Mouse (Mus musculus): ENCODE results near the gene Ppp1r9a. TPM values are rescaled to one million over a fixed set of nuclear protein-coding genes. Genes with fewer than 3 reads are reported as not detected.

Gene Ppp1r9a
- polyA plus RNA-seq, 1 experiment = 0.04 TPM

- no peaks in the 10 kb centered on the region for H3K27me3 ChIP-seq (ENCODE audit: control insufficient read depth, insufficient read depth, insufficient read length)
- H3K79me3 ChIP-seq (ENCODE audit: low read depth) = no peaks in the 10 kb centered on the region
- no peaks in the 10 kb centered on the region for H3K36me3 ChIP-seq (ENCODE audit: control insufficient read depth, insufficient read depth)
- H3K79me2 ChIP-seq (ENCODE audit: control insufficient read depth, insufficient read depth) = no peaks in the 10 kb centered on the region
- H3ac ChIP-seq (ENCODE audit: control insufficient read depth, insufficient read length, low read depth) = no peak overlapping the region
- H3K4me3 ChIP-seq (ENCODE audit: insufficient read depth, poor library complexity, severe bottlenecking) = no peak overlapping the region
- TF ChIP-seq USF1 (IDR thresholded peaks at IDR 0.05; ENCODE audit: low read depth) (no peak), CEBPB (IDR thresholded peaks at IDR 0.05; ENCODE audit: low read depth) (no peak), MYOG (IDR thresholded peaks at IDR 0.05; ENCODE audit: control insufficient read depth, extremely low read depth, insufficient read length) (no peak), CTCF (IDR thresholded peaks at IDR 0.05; ENCODE audit: control insufficient read depth, insufficient read depth, insufficient read length) (no peak), MAX (IDR thresholded peaks at IDR 0.05) (no peak), FOSL1 (IDR thresholded peaks at IDR 0.05; ENCODE audit: insufficient read depth, low read length, poor library complexity, severe bottlenecking) (no peak), MYOD1 (IDR thresholded peaks at IDR 0.05; ENCODE audit: control insufficient read depth, insufficient read length, low read depth) (no peak)
These were observed 286.8 kb downstream of the Ppp1r9a start for GRCm38 (mm10) chr6:5189507-5189906.

GRCm38 (mm10) chr6:5190761-5191160 lies 288.0 kb downstream of the Ppp1r9a start:
- H3K36me3 ChIP-seq (ENCODE audit: control insufficient read depth, insufficient read depth) = no peaks in the 10 kb centered on the region
- H3K4me3 ChIP-seq (ENCODE audit: insufficient read depth, poor library complexity, severe bottlenecking) = no peak overlapping the region
- no peak overlapping the region for H3ac ChIP-seq (ENCODE audit: control insufficient read depth, insufficient read length, low read depth)
- H3K79me3 ChIP-seq (ENCODE audit: low read depth) = no peaks in the 10 kb centered on the region
- no peaks in the 10 kb centered on the region for H3K79me2 ChIP-seq (ENCODE audit: control insufficient read depth, insufficient read depth)
- H3K27me3 ChIP-seq (ENCODE audit: control insufficient read depth, insufficient read depth, insufficient read length) = no peaks in the 10 kb centered on the region
- TF ChIP-seq MYOG (IDR thresholded peaks at IDR 0.05; ENCODE audit: control insufficient read depth, extremely low read depth, insufficient read length) = no peak
- TF ChIP-seq CTCF (IDR thresholded peaks at IDR 0.05; ENCODE audit: control insufficient read depth, insufficient read depth, insufficient read length) = no peak
- no peak for TF ChIP-seq CEBPB (IDR thresholded peaks at IDR 0.05; ENCODE audit: low read depth)
- no peak for TF ChIP-seq MAX (IDR thresholded peaks at IDR 0.05)
- TF ChIP-seq MYOD1 (IDR thresholded peaks at IDR 0.05; ENCODE audit: control insufficient read depth, insufficient read length, low read depth) = no peak
- no peak for TF ChIP-seq FOSL1 (IDR thresholded peaks at IDR 0.05; ENCODE audit: insufficient read depth, low read length, poor library complexity, severe bottlenecking)
- TF ChIP-seq USF1 (IDR thresholded peaks at IDR 0.05; ENCODE audit: low read depth) = no peak

DNA sequence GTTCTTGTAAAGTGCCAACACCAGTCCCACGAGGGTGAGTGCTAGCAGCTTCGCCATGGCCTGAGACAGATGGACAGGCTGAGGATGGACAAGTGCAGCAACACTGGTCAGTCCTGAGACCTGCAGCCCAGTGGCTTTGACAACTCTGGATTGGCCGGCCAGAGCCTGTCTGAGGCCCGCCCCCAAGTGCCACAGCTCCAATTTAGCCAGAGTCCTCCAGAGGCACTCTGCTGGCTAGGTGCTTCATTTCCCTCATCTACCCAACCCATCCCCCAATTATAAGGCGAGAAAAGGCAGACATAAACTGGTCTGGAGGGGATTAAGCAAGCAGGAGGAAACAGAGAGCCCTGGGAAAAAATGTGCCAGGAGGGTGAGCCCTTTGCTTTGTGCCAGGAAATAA lies 291.0 kb downstream of the Ppp1r9a start, which contains the start of gene Pon1:
Gene Pon1 (minus strand): TSS at position 254 of the 400 bp plus-strand sequence.
- TF ChIP-seq CTCF (IDR thresholded peaks at IDR 0.05; ENCODE audit: control insufficient read depth, insufficient read depth, insufficient read length) = no peak
- TF ChIP-seq FOSL1 (IDR thresholded peaks at IDR 0.05; ENCODE audit: insufficient read depth, low read length, poor library complexity, severe bottlenecking) = no peak
- no peaks in the 10 kb centered on the region for H3K36me3 ChIP-seq (ENCODE audit: control insufficient read depth, insufficient read depth)
- H3ac ChIP-seq (ENCODE audit: control insufficient read depth, insufficient read length, low read depth) = no peak within 1 kb of the TSS
- no peak within 1 kb of the TSS for H3K4me3 ChIP-seq (ENCODE audit: insufficient read depth, poor library complexity, severe bottlenecking)
- no peaks in the 10 kb centered on the region for H3K79me3 ChIP-seq (ENCODE audit: low read depth)
- H3K27me3 ChIP-seq (ENCODE audit: control insufficient read depth, insufficient read depth, insufficient read length) = no peaks in the 10 kb centered on the region
- H3K79me2 ChIP-seq (ENCODE audit: control insufficient read depth, insufficient read depth) = no peaks in the 10 kb centered on the region

- H3ac ChIP-seq (ENCODE audit: control insufficient read depth, insufficient read length, low read depth) = no peak overlapping the region
- no peaks in the 10 kb centered on the region for H3K79me3 ChIP-seq (ENCODE audit: low read depth)
- H3K36me3 ChIP-seq (ENCODE audit: control insufficient read depth, insufficient read depth) = no peaks in the 10 kb centered on the region
- peaks cover 4% of the 10 kb centered on the region for H3K27me3 ChIP-seq (ENCODE audit: control insufficient read depth, insufficient read depth, insufficient read length)
- TF ChIP-seq MAX (IDR thresholded peaks at IDR 0.05) = no peak
- TF ChIP-seq MYOG (IDR thresholded peaks at IDR 0.05; ENCODE audit: control insufficient read depth, extremely low read depth, insufficient read length) = no peak
- TF ChIP-seq CEBPB (IDR thresholded peaks at IDR 0.05; ENCODE audit: low read depth) = no peak
- no peak for TF ChIP-seq FOSL1 (IDR thresholded peaks at IDR 0.05; ENCODE audit: insufficient read depth, low read length, poor library complexity, severe bottlenecking)
- TF ChIP-seq USF1 (IDR thresholded peaks at IDR 0.05; ENCODE audit: low read depth) = no peak
- no peak for TF ChIP-seq CTCF (IDR thresholded peaks at IDR 0.05; ENCODE audit: control insufficient read depth, insufficient read depth, insufficient read length)
- TF ChIP-seq MYOD1 (IDR thresholded peaks at IDR 0.05; ENCODE audit: control insufficient read depth, insufficient read length, low read depth) = no peak
- no peaks in the 10 kb centered on the region for H3K79me2 ChIP-seq (ENCODE audit: control insufficient read depth, insufficient read depth)
- H3K4me3 ChIP-seq (ENCODE audit: insufficient read depth, poor library complexity, severe bottlenecking) = no peak overlapping the region
These were observed 295.9 kb downstream of the Ppp1r9a start for GRCm38 (mm10) chr6:5198590-5198989.

- H3K79me3 ChIP-seq (ENCODE audit: low read depth) = no peaks in the 10 kb centered on the region
- TF ChIP-seq MYOG (IDR thresholded peaks at IDR 0.05; ENCODE audit: control insufficient read depth, extremely low read depth, insufficient read length) (no peak), CTCF (IDR thresholded peaks at IDR 0.05; ENCODE audit: control insufficient read depth, insufficient read depth, insufficient read length) (no peak)
- H3ac ChIP-seq (ENCODE audit: control insufficient read depth, insufficient read length, low read depth) = no peak overlapping the region
- H3K27me3 ChIP-seq (ENCODE audit: control insufficient read depth, insufficient read depth, insufficient read length) = peaks cover 4% of the 10 kb centered on the region
- H3K4me3 ChIP-seq (ENCODE audit: insufficient read depth, poor library complexity, severe bottlenecking) = no peak overlapping the region
- no peaks in the 10 kb centered on the region for H3K36me3 ChIP-seq (ENCODE audit: control insufficient read depth, insufficient read depth)
- no peaks in the 10 kb centered on the region for H3K79me2 ChIP-seq (ENCODE audit: control insufficient read depth, insufficient read depth)
These were observed 296.7 kb downstream of the Ppp1r9a start for GRCm38 (mm10) chr6:5199376-5199905.

GRCm38 (mm10) chr6:5199916-5200315 lies 297.2 kb downstream of the Ppp1r9a start:
- no peaks in the 10 kb centered on the region for H3K79me3 ChIP-seq (ENCODE audit: low read depth)
- H3K79me2 ChIP-seq (ENCODE audit: control insufficient read depth, insufficient read depth) = no peaks in the 10 kb centered on the region
- no peak overlapping the region for H3K4me3 ChIP-seq (ENCODE audit: insufficient read depth, poor library complexity, severe bottlenecking)
- peaks cover 4% of the 10 kb centered on the region for H3K27me3 ChIP-seq (ENCODE audit: control insufficient read depth, insufficient read depth, insufficient read length)
- no peak for TF ChIP-seq MAX (IDR thresholded peaks at IDR 0.05)
- no peak overlapping the region for H3ac ChIP-seq (ENCODE audit: control insufficient read depth, insufficient read length, low read depth)
- H3K36me3 ChIP-seq (ENCODE audit: control insufficient read depth, insufficient read depth) = no peaks in the 10 kb centered on the region
